Mouse (Mus musculus): ENCODE data around the gene Cacna2d3. TPM values are rescaled to one million over a fixed set of nuclear protein-coding genes. Genes with fewer than 3 reads are reported as not detected.

Gene Cacna2d3
- polyA plus RNA-seq, 1 experiment: 4.6 TPM

- no peak overlapping the region for H3K4me3 ChIP-seq (ENCODE audit: control insufficient read depth, low read depth, low read length)
- TF ChIP-seq POLR2A (IDR thresholded peaks at IDR 0.05; ENCODE audit: control insufficient read depth, low read depth, low read length): no peak
- no peak for TF ChIP-seq CTCF (IDR thresholded peaks at IDR 0.05; ENCODE audit: control insufficient read depth, insufficient read depth, insufficient replicate concordance, low read depth, low read length)
These were observed 173.0 kb downstream of the Cacna2d3 start for GRCm38 (mm10) chr14:29548646-29549045.

GRCm38 (mm10) chr14:29530516-29530915 lies 191.1 kb downstream of the Cacna2d3 start:
- Histone ChIP-seq H3K27me3 (ENCODE audit: control insufficient read depth, insufficient read depth, low read length) (no peaks in the 10 kb centered on the region), H3K4me1 (ENCODE audit: control insufficient read depth, insufficient read depth, low read length) (no peaks in the 10 kb centered on the region), H3K4me3 (ENCODE audit: control insufficient read depth, low read depth, low read length) (no peak overlapping the region), H3K27ac (ENCODE audit: control insufficient read depth, insufficient read depth, low read depth, low read length) (no peak overlapping the region), H3K36me3 (ENCODE audit: control insufficient read depth, insufficient read depth, low read length) (no peaks in the 10 kb centered on the region)
- TF ChIP-seq POLR2A (IDR thresholded peaks at IDR 0.05; ENCODE audit: control insufficient read depth, low read depth, low read length) (no peak), CTCF (IDR thresholded peaks at IDR 0.05; ENCODE audit: control insufficient read depth, insufficient read depth, insufficient replicate concordance, low read depth, low read length) (no peak)

More at GRCm38 (mm10) chr14:29548646-29549045, 173.0 kb downstream of the Cacna2d3 start:
- Histone ChIP-seq H3K27ac (ENCODE audit: control insufficient read depth, insufficient read depth, low read depth, low read length) (no peak overlapping the region), H3K4me1 (ENCODE audit: control insufficient read depth, insufficient read depth, low read length) (no peaks in the 10 kb centered on the region), H3K36me3 (ENCODE audit: control insufficient read depth, insufficient read depth, low read length) (no peaks in the 10 kb centered on the region), H3K27me3 (ENCODE audit: control insufficient read depth, insufficient read depth, low read length) (no peaks in the 10 kb centered on the region)

GRCm38 (mm10) chr14:29528696-29529095 lies 193.0 kb downstream of the Cacna2d3 start:
- Histone ChIP-seq H3K27ac (ENCODE audit: control insufficient read depth, insufficient read depth, low read depth, low read length) (no peak overlapping the region), H3K27me3 (ENCODE audit: control insufficient read depth, insufficient read depth, low read length) (no peaks in the 10 kb centered on the region), H3K4me3 (ENCODE audit: control insufficient read depth, low read depth, low read length) (no peak overlapping the region), H3K4me1 (ENCODE audit: control insufficient read depth, insufficient read depth, low read length) (no peaks in the 10 kb centered on the region), H3K36me3 (ENCODE audit: control insufficient read depth, insufficient read depth, low read length) (no peaks in the 10 kb centered on the region)
- no peak for TF ChIP-seq POLR2A (IDR thresholded peaks at IDR 0.05; ENCODE audit: control insufficient read depth, low read depth, low read length)
- TF ChIP-seq CTCF (IDR thresholded peaks at IDR 0.05; ENCODE audit: control insufficient read depth, insufficient read depth, insufficient replicate concordance, low read depth, low read length): no peak

GRCm38 (mm10) chr14:29519751-29520669 lies 201.7 kb downstream of the Cacna2d3 start:
- no peak for TF ChIP-seq POLR2A (IDR thresholded peaks at IDR 0.05; ENCODE audit: control insufficient read depth, low read depth, low read length)
- H3K36me3 ChIP-seq (ENCODE audit: control insufficient read depth, insufficient read depth, low read length): no peaks in the 10 kb centered on the region
- H3K4me1 ChIP-seq (ENCODE audit: control insufficient read depth, insufficient read depth, low read length): no peaks in the 10 kb centered on the region
- H3K27ac ChIP-seq (ENCODE audit: control insufficient read depth, insufficient read depth, low read depth, low read length): no peak overlapping the region
- no peak overlapping the region for H3K4me3 ChIP-seq (ENCODE audit: control insufficient read depth, low read depth, low read length)
- no peaks in the 10 kb centered on the region for H3K27me3 ChIP-seq (ENCODE audit: control insufficient read depth, insufficient read depth, low read length)

GRCm38 (mm10) chr14:29502667-29503066 lies 219.0 kb downstream of the Cacna2d3 start:
- no peak overlapping the region for H3K4me3 ChIP-seq (ENCODE audit: control insufficient read depth, low read depth, low read length)
- TF ChIP-seq POLR2A (IDR thresholded peaks at IDR 0.05; ENCODE audit: control insufficient read depth, low read depth, low read length) (no peak), CTCF (IDR thresholded peaks at IDR 0.05; ENCODE audit: control insufficient read depth, insufficient read depth, insufficient replicate concordance, low read depth, low read length) (no peak)
- H3K36me3 ChIP-seq (ENCODE audit: control insufficient read depth, insufficient read depth, low read length): no peaks in the 10 kb centered on the region
- no peaks in the 10 kb centered on the region for H3K4me1 ChIP-seq (ENCODE audit: control insufficient read depth, insufficient read depth, low read length)
- H3K27ac ChIP-seq (ENCODE audit: control insufficient read depth, insufficient read depth, low read depth, low read length): no peak overlapping the region
- no peaks in the 10 kb centered on the region for H3K27me3 ChIP-seq (ENCODE audit: control insufficient read depth, insufficient read depth, low read length)

GRCm38 (mm10) chr14:29498546-29499290 lies 222.9 kb downstream of the Cacna2d3 start:
- H3K36me3 ChIP-seq (ENCODE audit: control insufficient read depth, insufficient read depth, low read length): no peaks in the 10 kb centered on the region
- no peaks in the 10 kb centered on the region for H3K4me1 ChIP-seq (ENCODE audit: control insufficient read depth, insufficient read depth, low read length)
- no peak overlapping the region for H3K27ac ChIP-seq (ENCODE audit: control insufficient read depth, insufficient read depth, low read depth, low read length)
- H3K27me3 ChIP-seq (ENCODE audit: control insufficient read depth, insufficient read depth, low read length): no peaks in the 10 kb centered on the region
- no peak overlapping the region for H3K4me3 ChIP-seq (ENCODE audit: control insufficient read depth, low read depth, low read length)
- TF ChIP-seq POLR2A (IDR thresholded peaks at IDR 0.05; ENCODE audit: control insufficient read depth, low read depth, low read length): no peak
- TF ChIP-seq CTCF (IDR thresholded peaks at IDR 0.05; ENCODE audit: control insufficient read depth, insufficient read depth, insufficient replicate concordance, low read depth, low read length): no peak

GRCm38 (mm10) chr14:29496552-29496951 lies 225.1 kb downstream of the Cacna2d3 start:
- Histone ChIP-seq H3K4me1 (ENCODE audit: control insufficient read depth, insufficient read depth, low read length) (no peaks in the 10 kb centered on the region), H3K27me3 (ENCODE audit: control insufficient read depth, insufficient read depth, low read length) (no peaks in the 10 kb centered on the region), H3K27ac (ENCODE audit: control insufficient read depth, insufficient read depth, low read depth, low read length) (no peak overlapping the region), H3K4me3 (ENCODE audit: control insufficient read depth, low read depth, low read length) (no peak overlapping the region), H3K36me3 (ENCODE audit: control insufficient read depth, insufficient read depth, low read length) (no peaks in the 10 kb centered on the region)
- no peak for TF ChIP-seq CTCF (IDR thresholded peaks at IDR 0.05; ENCODE audit: control insufficient read depth, insufficient read depth, insufficient replicate concordance, low read depth, low read length)
- TF ChIP-seq POLR2A (IDR thresholded peaks at IDR 0.05; ENCODE audit: control insufficient read depth, low read depth, low read length): no peak

All from testis, adult 2 months (tissue).